Mouse (Mus musculus) heart, embryonic 14.5 days (tissue): ENCODE measurements around the gene Chd3. TPM values are rescaled to one million over a fixed set of nuclear protein-coding genes. Genes with fewer than 3 reads are reported as not detected.

Experiments
- ATAC-seq: fragments of 200-750 bp; cut with Nextera tagmentation; 2 replicates; pipeline ENCODE4 v1.8.0; 2017; ENCODE audit warnings: low read depth, moderate TSS enrichment; ENCODE audit not compliant: insufficient number of reproducible peaks, insufficient read depth, low FRiP score
- H3K27ac ChIP-seq, 2 experiments: fragments of 200-500 bp in 1 of 2; fragments of 300-500 bp in 1 of 2; sonication (generic) in 1 of 2; replicated peaks in 1 of 2; 2 replicates each; pipeline ENCODE4 v1.5.1; 2012 to 2014; ENCODE audit warnings: low read depth in 2 of 2, low read length in 2 of 2, control low read depth in 1 of 2, mild to moderate bottlenecking in 1 of 2, mixed read lengths in 1 of 2; ENCODE audit not compliant: control insufficient read depth in 1 of 2, insufficient read depth in 1 of 2
- H3K27me3 ChIP-seq: fragments of 300-500 bp; sonication (generic); 2 replicates; pipeline ENCODE4 v1.6.1; 2014; ENCODE audit warnings: mild to moderate bottlenecking, low read length, control low read depth; ENCODE audit not compliant: control insufficient read depth, insufficient read depth
- H3K36me3 ChIP-seq: fragments of 300-500 bp; sonication (generic); 2 replicates; pipeline ENCODE4 v1.6.1; 2014; ENCODE audit warnings: mild to moderate bottlenecking, control low read depth, low read length, mixed read lengths; ENCODE audit not compliant: control insufficient read depth, insufficient read depth
- H3K4me1 ChIP-seq, 2 experiments: fragments of 200-500 bp in 1 of 2; fragments of 300-500 bp in 1 of 2; sonication (generic) in 1 of 2; 2 replicates each; pipeline ENCODE4 v1.6.1; 2012 to 2014; ENCODE audit warnings: low read length in 2 of 2, control low read depth in 1 of 2, mixed read lengths in 1 of 2; ENCODE audit not compliant: control insufficient read depth in 2 of 2, insufficient read depth in 2 of 2
- H3K4me2 ChIP-seq: fragments of 300-500 bp; sonication (generic); 2 replicates; pipeline ENCODE4 v1.6.1; 2014; ENCODE audit warnings: mild to moderate bottlenecking, low read length
- H3K4me3 ChIP-seq, 2 experiments: fragments of 200-500 bp in 1 of 2; fragments of 300-500 bp in 1 of 2; sonication (generic) in 1 of 2; 2 replicates each; pipeline ENCODE4 v1.5.1; 2012 to 2014; ENCODE audit warnings: low read length in 2 of 2, mild to moderate bottlenecking in 2 of 2, control low read depth in 1 of 2, low read depth in 1 of 2, moderate library complexity in 1 of 2; ENCODE audit not compliant: control insufficient read depth in 1 of 2, insufficient read depth in 1 of 2
- H3K9ac ChIP-seq: fragments of 300-500 bp; sonication (generic); 2 replicates; pipeline ENCODE4 v1.6.1; 2014; ENCODE audit warnings: mild to moderate bottlenecking, low read length
- H3K9me3 ChIP-seq: fragments of 300-500 bp; sonication (generic); 2 replicates; pipeline ENCODE4 v1.6.1; 2016; ENCODE audit warnings: low read length, control low read depth; ENCODE audit not compliant: control insufficient read depth
- WGBS: fragments of 180-500 bp; shearing (Covaris S2); extraction: QIAGEN DNeasy Blood & Tissue Kit; methylation state at CpG from one replicate; pipeline ENCODE4 v1.1.7; 2014; 5-methylcytosine and 5-hydroxymethylcytosine counted together
- polyA plus RNA-seq: library from polyadenylated mRNA; unstranded; fragments of >200 nt; fragmentation: Nextera tagmentation; extraction: Ambion mirVana; gene quantifications from 2 replicates; pipeline ENCODE4 v1.2.1, GENCODE M21; 2014

The Chd3 gene
- polyA plus RNA-seq, 1 experiment from 2014 or later: 16.5 TPM

DNA sequence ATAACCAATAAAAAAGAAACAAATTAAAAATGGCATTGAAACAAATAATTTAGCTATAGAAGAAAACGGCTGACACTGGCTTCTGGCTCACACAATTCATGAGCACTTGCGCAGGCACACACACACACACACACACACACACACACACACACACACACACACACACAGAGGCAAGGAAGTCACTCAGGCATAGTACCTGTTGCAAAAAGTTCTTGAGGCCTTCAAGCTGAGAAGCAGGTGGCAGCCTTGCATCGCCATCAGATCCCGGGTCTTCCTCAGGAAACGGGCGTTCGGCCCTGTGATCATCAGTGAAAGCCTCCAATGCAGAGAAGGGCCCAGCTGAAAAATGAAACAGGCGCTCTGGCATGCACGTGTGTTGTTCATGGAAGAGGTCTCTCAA, 63.9 kb downstream of the Chd3 start:
- H3K9me3 ChIP-seq: no peaks in the 10 kb centered on the region
- H3K27ac ChIP-seq: no peak overlapping the region
- H3K4me2 ChIP-seq: no peak overlapping the region
- peaks cover 99% of the 10 kb centered on the region for H3K36me3 ChIP-seq
- H3K9ac ChIP-seq: no peak overlapping the region
- H3K4me1 ChIP-seq: no peaks in the 10 kb centered on the region
- no peak for ATAC-seq
- 89% methylated on average over 9 of the region's 9 CpGs for WGBS
- H3K4me3 ChIP-seq: no peak overlapping the region
- no peaks in the 10 kb centered on the region for H3K27me3 ChIP-seq

DNA sequence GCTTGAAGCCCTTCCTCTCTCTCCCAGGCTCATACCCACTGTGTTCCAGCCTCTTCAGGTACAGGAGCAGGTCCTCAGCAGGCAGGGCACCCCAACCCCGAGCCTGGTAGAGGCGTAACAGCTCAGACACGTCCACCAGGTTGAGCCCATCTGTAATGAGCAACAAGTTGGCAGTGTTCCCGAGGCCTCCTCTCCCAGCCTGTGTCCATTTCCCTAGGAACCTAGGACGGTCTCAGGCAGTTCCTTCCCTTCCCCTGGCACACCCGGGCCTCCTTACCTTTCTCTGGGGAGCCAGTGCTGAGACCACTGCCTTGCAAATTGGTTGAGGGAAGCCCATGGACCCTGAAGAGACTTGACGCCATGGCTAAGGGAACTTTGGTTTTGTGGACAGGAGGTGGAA, 66.4 kb downstream of the Chd3 start:
- no peak for ATAC-seq
- H3K9me3 ChIP-seq: no peaks in the 10 kb centered on the region
- no peaks in the 10 kb centered on the region for H3K4me1 ChIP-seq
- no peak overlapping the region for H3K4me3 ChIP-seq
- no peak overlapping the region for H3K9ac ChIP-seq
- peaks cover 85% of the 10 kb centered on the region for H3K36me3 ChIP-seq
- no peak overlapping the region for H3K4me2 ChIP-seq
- H3K27ac ChIP-seq: no peak overlapping the region
- H3K27me3 ChIP-seq: no peaks in the 10 kb centered on the region
- WGBS: 85% methylated on average over 7 of the region's 7 CpGs

DNA sequence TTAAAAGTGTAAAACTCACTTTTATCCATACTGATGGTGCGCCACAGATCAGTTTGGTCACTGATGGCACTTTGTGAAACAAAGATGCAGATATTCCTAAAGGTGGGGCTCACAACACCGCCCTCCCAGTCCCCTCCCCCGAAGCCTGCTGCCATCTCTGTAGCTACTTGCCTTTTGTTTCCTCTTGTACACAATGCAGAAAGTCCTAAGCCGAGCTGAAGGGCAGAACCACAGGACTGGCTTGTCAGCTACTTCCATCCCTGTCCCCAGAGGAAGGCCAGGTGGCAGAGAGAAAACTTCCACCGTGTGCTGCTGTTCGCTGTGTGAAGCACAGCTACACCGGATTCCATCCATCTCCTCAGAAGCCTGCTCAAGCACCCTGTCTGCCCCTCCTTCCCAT, 71.0 kb downstream of the Chd3 start:
- H3K9me3 ChIP-seq: no peaks in the 10 kb centered on the region

DNA sequence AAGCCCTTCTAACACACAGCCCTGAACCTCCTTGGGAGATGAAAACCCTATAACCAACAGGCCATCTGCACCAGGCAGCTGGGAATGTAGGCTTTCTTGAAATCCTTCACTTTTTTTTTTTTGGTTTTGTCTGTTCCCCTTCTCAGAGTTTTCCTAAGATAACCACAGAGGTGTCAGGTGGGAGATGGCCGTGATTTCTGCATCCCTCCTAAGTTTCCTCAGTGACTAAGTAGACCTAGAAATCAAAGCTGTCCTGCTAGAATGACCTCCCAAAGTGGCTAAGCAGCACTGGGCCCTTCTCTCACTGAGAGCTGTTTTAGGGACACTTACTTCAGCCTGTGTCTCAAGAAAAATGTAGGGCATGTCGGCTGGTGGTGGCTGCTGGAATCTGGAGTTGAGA, 71.4 kb downstream of the Chd3 start:
- Histone ChIP-seq H3K4me3 (no peak overlapping the region), H3K9me3 (no peaks in the 10 kb centered on the region), H3K27ac (no peak overlapping the region), H3K9ac (no peak overlapping the region), H3K27me3 (no peaks in the 10 kb centered on the region), H3K36me3 (peaks cover 35% of the 10 kb centered on the region), H3K4me2 (no peak overlapping the region), H3K4me1 (no peaks in the 10 kb centered on the region)
- WGBS: 66% methylated on average over 2 of the region's 2 CpGs
- ATAC-seq: no peak

More for the DNA sequence above, 71.0 kb downstream of the Chd3 start:
- H3K4me3 ChIP-seq: no peak overlapping the region
- no peak for ATAC-seq
- 73% methylated on average over 7 of the region's 7 CpGs for WGBS
- H3K27ac ChIP-seq: no peak overlapping the region
- peaks cover 39% of the 10 kb centered on the region for H3K36me3 ChIP-seq
- H3K4me1 ChIP-seq: no peaks in the 10 kb centered on the region
- no peaks in the 10 kb centered on the region for H3K27me3 ChIP-seq
- no peak overlapping the region for H3K4me2 ChIP-seq
- no peak overlapping the region for H3K9ac ChIP-seq

DNA sequence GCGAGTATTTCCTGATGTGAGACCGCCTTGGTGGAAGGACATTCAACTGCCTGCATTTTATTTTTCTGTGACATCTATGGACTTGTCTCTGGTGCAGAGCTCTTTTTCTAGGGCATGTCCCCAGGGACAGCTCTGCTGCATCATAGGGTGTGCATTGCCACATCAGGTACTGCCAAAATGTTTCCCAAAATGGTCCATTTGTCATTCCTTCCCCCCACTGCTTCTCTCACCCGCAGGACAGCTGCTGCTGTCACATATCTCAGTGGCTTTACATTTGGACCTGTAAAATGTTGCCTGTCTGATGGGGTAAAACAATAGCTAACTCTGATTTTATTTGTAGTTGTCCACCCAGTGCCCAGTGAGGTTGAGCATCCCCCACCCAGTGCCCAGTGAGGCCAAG, 73.9 kb downstream of the Chd3 start:
- H3K27ac ChIP-seq: no peak overlapping the region
- H3K9ac ChIP-seq: no peak overlapping the region
- no peaks in the 10 kb centered on the region for H3K4me1 ChIP-seq
- H3K4me3 ChIP-seq: no peak overlapping the region
- no peak for ATAC-seq
- peaks cover 11% of the 10 kb centered on the region; the same call in 1 of the 2 replicates for H3K36me3 ChIP-seq
- no peaks in the 10 kb centered on the region for H3K9me3 ChIP-seq
- no peak overlapping the region for H3K4me2 ChIP-seq
- H3K27me3 ChIP-seq: no peaks in the 10 kb centered on the region
- 75% methylated on average over 3 of the region's 3 CpGs for WGBS

Other genes starting within 250 kb of the Chd3 start
- gene Hes7, start 249.0 kb downstream of the Chd3 start, polyA plus RNA-seq: 0.43 and 0.47 TPM in 2 replicates
- gene 9130213A22Rik, start 246.8 kb downstream of the Chd3 start, polyA plus RNA-seq: 0.28 and 1.2 TPM in 2 replicates
- 0.09 and 0.15 TPM in 2 replicates for gene Aloxe3, start 243.5 kb downstream of the Chd3 start, polyA plus RNA-seq
- gene Alox12b, start 212.4 kb downstream of the Chd3 start, polyA plus RNA-seq: not detected in 2 replicates
- gene Alox8, start 171.6 kb downstream of the Chd3 start, polyA plus RNA-seq: 1.3 and 2.7 TPM in 2 replicates
- 0.08 and 0.12 TPM in 2 replicates for gene Gucy2e, start 132.4 kb downstream of the Chd3 start, polyA plus RNA-seq
- gene Cntrob, start 45.6 kb downstream of the Chd3 start, polyA plus RNA-seq: 8.6 and 8.9 TPM in 2 replicates
- 181 and 195 TPM in 2 replicates for gene Trappc1, start 45.4 kb downstream of the Chd3 start, polyA plus RNA-seq
- gene Kcnab3, start 43.1 kb downstream of the Chd3 start, polyA plus RNA-seq: 0.62 and 0.84 TPM in 2 replicates
- 6.6 and 7.3 TPM in 2 replicates for gene Rnf227, start 28.9 kb downstream of the Chd3 start, polyA plus RNA-seq
- gene Naa38, start 26.1 kb upstream of the Chd3 start, polyA plus RNA-seq: 158 and 174 TPM in 2 replicates
- gene Cyb5d1, start 26.2 kb upstream of the Chd3 start, polyA plus RNA-seq: 19.9 and 22.1 TPM in 2 replicates
- 43.1 and 46.7 TPM in 2 replicates for gene Tmem88, start 28.8 kb upstream of the Chd3 start, polyA plus RNA-seq
- gene Kdm6b, start 44.3 kb upstream of the Chd3 start, polyA plus RNA-seq: 18.0 and 22.0 TPM in 2 replicates
- 0.13 and 0.36 TPM in 2 replicates for gene Dnah2, start 179.7 kb upstream of the Chd3 start, polyA plus RNA-seq
- gene Efnb3, start 190.8 kb upstream of the Chd3 start, polyA plus RNA-seq: 14.2 and 20.4 TPM in 2 replicates
- 11.1 and 14.3 TPM in 2 replicates for gene Wrap53, start 210.8 kb upstream of the Chd3 start, polyA plus RNA-seq
- gene Trp53, start 211.0 kb upstream of the Chd3 start, polyA plus RNA-seq: 71.2 and 71.9 TPM in 2 replicates
- 31.5 and 33.8 TPM in 2 replicates for gene Atp1b2, start 236.5 kb upstream of the Chd3 start, polyA plus RNA-seq
- not detected in 2 replicates for gene Shbg, start 248.5 kb upstream of the Chd3 start, polyA plus RNA-seq